Mouse (Mus musculus): ENCODE data around the gene Snx21. TPM values are rescaled to one million over a fixed set of nuclear protein-coding genes. Genes with fewer than 3 reads are reported as not detected.

The Snx21 gene
- polyA plus RNA-seq, 1 experiment = 29.5 TPM

DNA sequence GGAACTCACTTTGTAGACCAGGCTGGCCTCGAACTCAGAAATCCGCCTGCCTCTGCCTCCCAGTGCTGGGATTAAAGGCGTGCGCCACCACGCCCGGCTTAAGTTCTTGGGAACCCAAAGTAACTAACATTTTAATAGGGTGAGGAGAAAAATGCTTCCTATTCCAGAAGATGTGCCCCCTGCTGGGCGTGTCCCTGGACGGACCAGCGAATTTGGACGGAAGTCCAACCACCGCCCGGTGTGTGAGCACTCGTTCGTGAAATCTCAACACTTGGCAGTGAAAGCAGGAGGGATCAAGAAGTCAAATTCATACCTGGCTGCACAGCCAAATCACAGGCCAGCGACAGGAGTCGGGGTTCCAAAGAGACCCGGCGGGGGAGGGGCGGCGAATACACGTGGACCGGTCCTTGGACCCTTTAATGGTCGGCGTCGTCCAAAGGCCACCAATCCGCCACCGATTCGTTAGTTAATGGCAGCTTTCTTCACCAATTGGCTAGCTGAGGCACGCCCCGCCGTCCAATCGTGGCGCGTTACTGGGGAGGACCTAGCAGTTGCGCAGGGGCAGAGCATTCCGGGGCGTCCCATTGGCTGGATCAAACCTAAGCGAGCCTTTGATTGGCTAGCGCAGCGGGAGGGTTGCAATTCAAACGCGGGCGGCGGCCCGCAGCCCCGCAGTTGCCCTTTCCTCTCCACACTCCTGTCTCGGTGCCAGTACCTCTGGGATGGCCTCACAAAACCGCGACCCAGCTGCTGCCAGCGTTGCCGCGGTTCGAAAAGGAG lies 16.2 kb upstream of the Snx21 start, which contains the start of gene Ube2c:
Ube2c (plus strand) TSS at position 641 of the 780 bp plus-strand sequence.
- Histone ChIP-seq H3K4me3 (peak within 1 kb of the TSS; percentile 80), H3K27me3 (ENCODE audit: control insufficient read depth, insufficient read depth, insufficient read length) (no peaks in the 10 kb centered on the region), H3K79me2 (ENCODE audit: control insufficient read depth, insufficient read depth) (peaks cover 13% of the 10 kb centered on the region), H3K4me2 (ENCODE audit: low read depth) (peak within 1 kb of the TSS; percentile 79), H3K36me3 (ENCODE audit: control insufficient read depth, insufficient read depth) (peaks cover 18% of the 10 kb centered on the region), H3ac (ENCODE audit: control insufficient read depth, insufficient read length) (peak within 1 kb of the TSS; percentile 1)
- TF ChIP-seq TCF3 (IDR thresholded peaks at IDR 0.05; ENCODE audit: insufficient read length, low read depth) (no peak), MYOD1 (IDR thresholded peaks at IDR 0.05; ENCODE audit: control insufficient read depth in 1 of 3, insufficient read length in 2 of 3, low read depth in 2 of 3) (peak in 1 of 3 experiments; percentile 17), E2F4 (IDR thresholded peaks at IDR 0.05; ENCODE audit: insufficient read depth) (peak; percentile 97), POLR2A (IDR thresholded peaks at IDR 0.05; ENCODE audit: insufficient read length, low read depth) (peak; percentile 59), USF1 (IDR thresholded peaks at IDR 0.05; ENCODE audit: low read depth) (no peak), POLR2AphosphoS2 (IDR thresholded peaks at IDR 0.05; ENCODE audit: insufficient read length, low read depth) (peak; percentile 92), SRF (IDR thresholded peaks at IDR 0.05; ENCODE audit: control insufficient read depth, insufficient read length, low read depth) (peak; percentile 35), MYOG (IDR thresholded peaks at IDR 0.05; ENCODE audit: control insufficient read depth in 1 of 3, insufficient read depth in 1 of 3, insufficient read length in 2 of 3, low read depth in 2 of 3) (peak in 1 of 3 experiments; percentile 48)

GRCm38 (mm10) chr2:164770279-164770678 lies 15.3 kb upstream of the Snx21 start:
- Histone ChIP-seq H3ac (ENCODE audit: control insufficient read depth, insufficient read length) (peak overlapping the region; percentile 1), H3K27me3 (ENCODE audit: control insufficient read depth, insufficient read depth, insufficient read length) (no peaks in the 10 kb centered on the region), H3K79me2 (ENCODE audit: control insufficient read depth, insufficient read depth) (peaks cover 13% of the 10 kb centered on the region), H3K4me3 (peak overlapping the region; percentile 80), H3K36me3 (ENCODE audit: control insufficient read depth, insufficient read depth) (peaks cover 14% of the 10 kb centered on the region), H3K4me2 (ENCODE audit: low read depth) (peak overlapping the region; percentile 72)
- TF ChIP-seq POLR2A (IDR thresholded peaks at IDR 0.05; ENCODE audit: insufficient read length, low read depth) (no peak), MYOD1 (IDR thresholded peaks at IDR 0.05; ENCODE audit: control insufficient read depth in 1 of 3, insufficient read length in 2 of 3, low read depth in 2 of 3) (no peak), TCF3 (IDR thresholded peaks at IDR 0.05; ENCODE audit: insufficient read length, low read depth) (no peak), E2F4 (IDR thresholded peaks at IDR 0.05; ENCODE audit: insufficient read depth) (no peak), SRF (IDR thresholded peaks at IDR 0.05; ENCODE audit: control insufficient read depth, insufficient read length, low read depth) (no peak), TCF12 (IDR thresholded peaks at IDR 0.05; ENCODE audit: insufficient read depth, poor library complexity, severe bottlenecking) (no peak), MAX (IDR thresholded peaks at IDR 0.05; ENCODE audit: low read depth) (no peak), CEBPB (IDR thresholded peaks at IDR 0.05; ENCODE audit: insufficient read depth, poor library complexity, severe bottlenecking) (no peak), REST (IDR thresholded peaks at IDR 0.05; ENCODE audit: insufficient read depth, insufficient read length) (no peak), USF1 (IDR thresholded peaks at IDR 0.05; ENCODE audit: low read depth) (no peak), MYOG (IDR thresholded peaks at IDR 0.05; ENCODE audit: control insufficient read depth in 1 of 3, insufficient read depth in 1 of 3, insufficient read length in 2 of 3, low read depth in 2 of 3) (no peak), POLR2AphosphoS2 (IDR thresholded peaks at IDR 0.05; ENCODE audit: insufficient read length, low read depth) (no peak)

DNA sequence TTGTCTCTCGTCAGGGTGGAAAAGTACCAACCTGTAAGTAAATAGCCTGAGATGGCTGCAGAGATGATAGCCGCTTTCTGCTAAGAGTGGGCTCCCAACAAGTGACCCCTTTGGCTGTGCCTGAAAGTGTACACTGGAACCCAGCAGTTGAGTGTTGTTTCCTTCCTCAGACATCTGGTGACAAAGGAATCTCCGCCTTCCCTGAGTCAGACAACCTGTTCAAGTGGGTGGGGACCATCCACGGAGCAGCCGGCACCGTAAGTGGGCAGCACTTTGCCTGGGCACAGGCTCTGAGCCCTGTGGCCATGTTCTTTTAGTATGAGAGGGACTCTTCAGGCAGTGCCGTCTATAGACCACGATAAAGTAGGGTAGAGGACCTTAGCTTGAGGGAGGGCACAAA lies 14.5 kb upstream of the Snx21 start:
- Histone ChIP-seq H3K27me3 (ENCODE audit: control insufficient read depth, insufficient read depth, insufficient read length) (no peaks in the 10 kb centered on the region), H3K4me2 (ENCODE audit: low read depth) (peak overlapping the region; percentile 72), H3ac (ENCODE audit: control insufficient read depth, insufficient read length) (no peak overlapping the region), H3K79me2 (ENCODE audit: control insufficient read depth, insufficient read depth) (peaks cover 13% of the 10 kb centered on the region), H3K4me3 (peak overlapping the region; percentile 80), H3K36me3 (ENCODE audit: control insufficient read depth, insufficient read depth) (peaks cover 10% of the 10 kb centered on the region)
- TF ChIP-seq CEBPB (IDR thresholded peaks at IDR 0.05; ENCODE audit: insufficient read depth, poor library complexity, severe bottlenecking) (no peak), TCF3 (IDR thresholded peaks at IDR 0.05; ENCODE audit: insufficient read length, low read depth) (no peak), MAX (IDR thresholded peaks at IDR 0.05; ENCODE audit: low read depth) (no peak), E2F4 (IDR thresholded peaks at IDR 0.05; ENCODE audit: insufficient read depth) (no peak), POLR2A (IDR thresholded peaks at IDR 0.05; ENCODE audit: insufficient read length, low read depth) (no peak), USF1 (IDR thresholded peaks at IDR 0.05; ENCODE audit: low read depth) (no peak), MYOD1 (IDR thresholded peaks at IDR 0.05; ENCODE audit: control insufficient read depth in 1 of 3, insufficient read length in 2 of 3, low read depth in 2 of 3) (no peak), REST (IDR thresholded peaks at IDR 0.05; ENCODE audit: insufficient read depth, insufficient read length) (no peak), TCF12 (IDR thresholded peaks at IDR 0.05; ENCODE audit: insufficient read depth, poor library complexity, severe bottlenecking) (no peak), POLR2AphosphoS2 (IDR thresholded peaks at IDR 0.05; ENCODE audit: insufficient read length, low read depth) (no peak), SRF (IDR thresholded peaks at IDR 0.05; ENCODE audit: control insufficient read depth, insufficient read length, low read depth) (no peak), MYOG (IDR thresholded peaks at IDR 0.05; ENCODE audit: control insufficient read depth in 1 of 3, insufficient read depth in 1 of 3, insufficient read length in 2 of 3, low read depth in 2 of 3) (no peak)

DNA sequence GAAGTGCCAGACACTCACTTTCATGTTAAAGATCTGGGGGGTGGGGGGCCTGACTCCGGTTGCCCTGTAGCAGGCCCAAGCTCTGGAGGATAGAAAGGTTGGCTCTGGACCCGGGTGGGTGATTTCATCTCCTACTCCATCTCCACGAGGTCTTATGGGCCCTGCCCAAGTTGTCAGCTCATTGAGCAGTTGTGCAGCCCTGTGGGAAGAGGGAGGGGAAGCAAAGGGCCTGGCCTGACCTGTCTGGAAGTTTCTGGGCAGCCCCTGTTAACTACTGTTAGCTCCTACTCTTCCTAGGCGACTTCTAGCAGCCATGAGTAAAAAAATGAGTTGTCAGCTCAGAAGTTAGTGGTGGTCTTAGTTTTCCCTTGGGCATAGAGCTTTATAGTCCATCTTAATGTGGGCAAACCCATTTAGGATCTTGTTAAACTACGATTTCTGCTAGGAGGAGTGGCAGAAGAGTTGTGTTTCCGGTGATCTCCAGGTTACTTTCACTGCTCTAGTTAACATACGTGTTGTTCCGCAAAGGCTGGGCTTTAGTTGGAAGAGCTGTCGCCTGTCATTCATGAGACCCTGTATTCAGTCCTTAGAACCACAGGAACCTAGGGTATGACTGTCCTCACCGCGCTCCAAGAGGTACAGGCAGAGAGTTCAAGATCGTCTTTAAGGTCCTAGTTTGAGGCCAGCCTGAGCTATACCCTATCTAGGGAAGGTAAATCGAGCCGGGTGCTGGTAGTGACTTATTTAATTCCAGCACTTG lies 12.2 kb upstream of the Snx21 start:
- no peak overlapping the region for H3K4me3 ChIP-seq
- H3K36me3 ChIP-seq (ENCODE audit: control insufficient read depth, insufficient read depth) = peaks cover 7% of the 10 kb centered on the region
- H3K27me3 ChIP-seq (ENCODE audit: control insufficient read depth, insufficient read depth, insufficient read length) = no peaks in the 10 kb centered on the region
- no peak for TF ChIP-seq REST (IDR thresholded peaks at IDR 0.05; ENCODE audit: insufficient read depth, insufficient read length)
- no peak for TF ChIP-seq MAX (IDR thresholded peaks at IDR 0.05; ENCODE audit: low read depth)
- peak; percentile 53 for TF ChIP-seq POLR2AphosphoS2 (IDR thresholded peaks at IDR 0.05; ENCODE audit: insufficient read length, low read depth)
- peaks cover 18% of the 10 kb centered on the region for H3K79me2 ChIP-seq (ENCODE audit: control insufficient read depth, insufficient read depth)
- H3K4me2 ChIP-seq (ENCODE audit: low read depth) = no peak overlapping the region
- H3ac ChIP-seq (ENCODE audit: control insufficient read depth, insufficient read length) = no peak overlapping the region

All from myocyte (in vitro differentiated cells).